Mouse (Mus musculus): Measurements from ENCODE around the gene Scarf1. TPM values are rescaled to one million over a fixed set of nuclear protein-coding genes. Genes with fewer than 3 reads are reported as not detected.

The Scarf1 gene
- total RNA-seq (2017) = 1.6 TPM in 2 of 3 replicates, not detected in the other

- no peak for ATAC-seq (replicated peaks; ENCODE audit: insufficient number of reproducible peaks, low FRiP score, low TSS enrichment, poor library complexity, severe bottlenecking)
Observed at GRCm38 (mm10) chr11:75513336-75513735, at the start of gene Scarf1. TSS of gene Scarf1 (plus strand) at chr11:75513540.

- ATAC-seq (replicated peaks; ENCODE audit: insufficient number of reproducible peaks, low FRiP score, low TSS enrichment, poor library complexity, severe bottlenecking) = no peak
Observed at GRCm38 (mm10) chr11:75463624-75464023, 49.7 kb upstream of the Scarf1 start.

- no peak for ATAC-seq (replicated peaks; ENCODE audit: insufficient number of reproducible peaks, low FRiP score, low TSS enrichment, poor library complexity, severe bottlenecking)
Observed at GRCm38 (mm10) chr11:75464417-75464816, 48.9 kb upstream of the Scarf1 start.

GRCm38 (mm10) chr11:75465051-75465450 lies 48.3 kb upstream of the Scarf1 start:
- ATAC-seq (replicated peaks; ENCODE audit: insufficient number of reproducible peaks, low FRiP score, low TSS enrichment, poor library complexity, severe bottlenecking) = no peak

GRCm38 (mm10) chr11:75466731-75467505 lies 46.4 kb upstream of the Scarf1 start:
- no peak for ATAC-seq (replicated peaks; ENCODE audit: insufficient number of reproducible peaks, low FRiP score, low TSS enrichment, poor library complexity, severe bottlenecking)

- peak; percentile 28; the same call in 1 of the 2 replicates for ATAC-seq (replicated peaks; ENCODE audit: insufficient number of reproducible peaks, low FRiP score, low TSS enrichment, poor library complexity, severe bottlenecking)
Observed at GRCm38 (mm10) chr11:75467512-75468215, 45.7 kb upstream of the Scarf1 start.

GRCm38 (mm10) chr11:75468410-75468809 lies 44.9 kb upstream of the Scarf1 start:
- ATAC-seq (replicated peaks; ENCODE audit: insufficient number of reproducible peaks, low FRiP score, low TSS enrichment, poor library complexity, severe bottlenecking) = no peak

GRCm38 (mm10) chr11:75469261-75469660 lies 44.1 kb upstream of the Scarf1 start:
- ATAC-seq (replicated peaks; ENCODE audit: insufficient number of reproducible peaks, low FRiP score, low TSS enrichment, poor library complexity, severe bottlenecking) = no peak

GRCm38 (mm10) chr11:75470675-75471074 lies 42.7 kb upstream of the Scarf1 start:
- no peak for ATAC-seq (replicated peaks; ENCODE audit: insufficient number of reproducible peaks, low FRiP score, low TSS enrichment, poor library complexity, severe bottlenecking)

- no peak for ATAC-seq (replicated peaks; ENCODE audit: insufficient number of reproducible peaks, low FRiP score, low TSS enrichment, poor library complexity, severe bottlenecking)
Observed at GRCm38 (mm10) chr11:75472469-75473081, 40.8 kb upstream of the Scarf1 start.

- no peak for ATAC-seq (replicated peaks; ENCODE audit: insufficient number of reproducible peaks, low FRiP score, low TSS enrichment, poor library complexity, severe bottlenecking)
Observed at GRCm38 (mm10) chr11:75473376-75473775, 40.0 kb upstream of the Scarf1 start.

- ATAC-seq (replicated peaks; ENCODE audit: insufficient number of reproducible peaks, low FRiP score, low TSS enrichment, poor library complexity, severe bottlenecking) = no peak
Observed at GRCm38 (mm10) chr11:75486192-75486591, 27.1 kb upstream of the Scarf1 start.

- peak; percentile 100 for ATAC-seq (replicated peaks; ENCODE audit: insufficient number of reproducible peaks, low FRiP score, low TSS enrichment, poor library complexity, severe bottlenecking)
Observed at GRCm38 (mm10) chr11:75486601-75487285, 26.6 kb upstream of the Scarf1 start, which contains the start of gene Prpf8. TSS of gene Prpf8 (plus strand) at chr11:75486816.

GRCm38 (mm10) chr11:75487496-75487895 lies 25.8 kb upstream of the Scarf1 start:
- ATAC-seq (replicated peaks; ENCODE audit: insufficient number of reproducible peaks, low FRiP score, low TSS enrichment, poor library complexity, severe bottlenecking) = no peak

- no peak for ATAC-seq (replicated peaks; ENCODE audit: insufficient number of reproducible peaks, low FRiP score, low TSS enrichment, poor library complexity, severe bottlenecking)
Observed at GRCm38 (mm10) chr11:75494296-75495049, 18.9 kb upstream of the Scarf1 start.

- ATAC-seq (replicated peaks; ENCODE audit: insufficient number of reproducible peaks, low FRiP score, low TSS enrichment, poor library complexity, severe bottlenecking) = no peak
Observed at GRCm38 (mm10) chr11:75498126-75498525, 15.2 kb upstream of the Scarf1 start.

- no peak for ATAC-seq (replicated peaks; ENCODE audit: insufficient number of reproducible peaks, low FRiP score, low TSS enrichment, poor library complexity, severe bottlenecking)
Observed at GRCm38 (mm10) chr11:75508162-75508561, 5.2 kb upstream of the Scarf1 start.

GRCm38 (mm10) chr11:75508904-75509303 lies 4.4 kb upstream of the Scarf1 start:
- 0 out of 2 replicates have a peak, but pooled peaks have one; percentile 24 for ATAC-seq (replicated peaks; ENCODE audit: insufficient number of reproducible peaks, low FRiP score, low TSS enrichment, poor library complexity, severe bottlenecking)
